Mouse (Mus musculus): Measurements from ENCODE around the gene Aoc3. TPM values are rescaled to one million over a fixed set of nuclear protein-coding genes. Genes with fewer than 3 reads are reported as not detected.
"Not testable (repeated sequence)": the region's sequence is repeated elsewhere in the genome, so short reads cannot be mapped to it uniquely, and the experiment has no call there.

Aoc3 gene
- polyA plus RNA-seq, 1 experiment from 2014 or later = not detected

DNA sequence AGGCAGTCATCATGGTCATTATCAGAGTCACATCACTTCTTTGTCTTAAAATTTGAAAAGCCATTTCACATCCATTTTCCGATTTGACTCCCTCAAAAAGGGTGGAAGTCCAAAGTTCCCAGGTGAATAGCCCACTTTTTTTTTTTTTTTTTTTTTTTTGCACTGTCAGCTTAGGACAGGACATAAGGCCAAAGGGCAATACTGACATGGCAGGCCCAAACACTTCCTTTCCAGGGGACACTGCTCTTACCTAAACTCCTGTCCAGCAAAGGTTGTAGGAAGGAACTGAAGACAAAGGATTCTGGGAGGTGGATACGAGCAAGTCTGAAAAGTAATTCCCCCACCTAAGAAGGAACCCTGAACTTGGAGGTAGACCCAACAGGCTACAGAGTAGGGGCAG, 25.5 kb downstream of the Aoc3 start:
- Histone ChIP-seq H3K27ac (no peak overlapping the region), H3K27me3 (no peaks in the 10 kb centered on the region), H3K36me3 (no peaks in the 10 kb centered on the region), H3K4me3 (replicated peaks) (no peak overlapping the region), H3K9me3 (no peaks in the 10 kb centered on the region), H3K4me1 (replicated peaks) (no peaks in the 10 kb centered on the region), H3K9ac (replicated peaks) (no peak overlapping the region), H3K4me2 (replicated peaks) (no peak overlapping the region)
- 91% methylated on average over 2 of the region's 2 CpGs for WGBS
- ATAC-seq = no peak

DNA sequence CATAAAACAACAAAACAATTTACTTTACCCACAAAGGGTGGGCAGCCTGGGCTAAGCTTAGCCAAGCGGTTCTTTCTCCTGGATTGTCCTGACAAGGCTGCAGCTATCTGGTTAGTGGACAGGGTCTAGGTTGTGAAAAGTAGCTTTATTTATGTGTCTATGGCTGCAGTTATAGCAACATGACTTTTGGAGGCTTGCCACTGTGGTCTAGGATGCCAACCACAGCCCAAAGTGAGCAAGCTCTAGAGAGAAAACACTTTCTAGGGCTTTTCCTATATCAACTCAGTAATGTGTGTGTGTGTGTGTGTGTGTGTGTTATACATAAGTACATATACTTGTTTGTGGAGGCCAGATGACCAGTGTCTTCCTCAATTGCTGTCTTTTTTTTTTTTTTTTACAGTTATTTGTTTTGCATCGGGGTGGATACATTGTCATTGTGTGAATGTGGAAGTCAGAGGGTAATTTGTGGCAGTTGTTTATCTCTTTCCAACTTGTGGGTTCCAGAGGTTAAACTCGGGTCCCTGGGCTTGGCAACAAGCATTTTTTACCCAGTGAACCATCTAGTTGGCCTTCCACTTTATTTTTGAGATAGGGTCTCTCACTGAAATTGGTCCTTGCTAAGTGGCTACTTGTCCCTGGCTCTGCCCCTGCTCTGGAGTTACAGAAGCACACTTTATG, 27.2 kb downstream of the Aoc3 start:
- Histone ChIP-seq H3K9ac (replicated peaks) (no peak overlapping the region), H3K36me3 (no peaks in the 10 kb centered on the region), H3K4me3 (replicated peaks) (no peak overlapping the region), H3K27ac (no peak overlapping the region), H3K27me3 (no peaks in the 10 kb centered on the region), H3K9me3 (no peaks in the 10 kb centered on the region), H3K4me1 (replicated peaks) (no peaks in the 10 kb centered on the region), H3K4me2 (replicated peaks) (no peak overlapping the region)
- 88% methylated on average over 3 of the region's 3 CpGs for WGBS
- ATAC-seq = no peak

DNA sequence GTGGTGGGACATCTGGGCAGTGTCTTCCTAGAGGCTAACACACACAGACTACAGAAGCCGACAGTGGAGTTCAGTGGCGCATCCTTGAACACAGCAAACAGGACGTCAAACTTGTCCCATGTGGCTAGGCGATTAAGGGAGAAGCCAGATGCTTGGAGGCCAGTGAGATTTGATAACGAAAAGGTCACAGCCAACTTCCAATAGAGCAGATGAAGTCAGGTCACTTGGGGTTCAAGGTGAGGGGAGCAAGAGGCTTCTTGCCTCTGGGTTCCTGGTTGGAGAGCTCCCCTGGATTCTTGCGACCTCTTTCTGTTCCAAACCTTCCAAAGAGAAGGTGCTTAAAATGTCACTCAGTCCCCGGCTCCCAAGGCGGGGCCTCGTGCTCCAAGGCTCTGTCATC, 29.4 kb downstream of the Aoc3 start:
- Histone ChIP-seq H3K9me3 (no peaks in the 10 kb centered on the region), H3K4me2 (replicated peaks) (no peak overlapping the region)
- WGBS = 86% methylated on average over 9 of the region's 9 CpGs

DNA sequence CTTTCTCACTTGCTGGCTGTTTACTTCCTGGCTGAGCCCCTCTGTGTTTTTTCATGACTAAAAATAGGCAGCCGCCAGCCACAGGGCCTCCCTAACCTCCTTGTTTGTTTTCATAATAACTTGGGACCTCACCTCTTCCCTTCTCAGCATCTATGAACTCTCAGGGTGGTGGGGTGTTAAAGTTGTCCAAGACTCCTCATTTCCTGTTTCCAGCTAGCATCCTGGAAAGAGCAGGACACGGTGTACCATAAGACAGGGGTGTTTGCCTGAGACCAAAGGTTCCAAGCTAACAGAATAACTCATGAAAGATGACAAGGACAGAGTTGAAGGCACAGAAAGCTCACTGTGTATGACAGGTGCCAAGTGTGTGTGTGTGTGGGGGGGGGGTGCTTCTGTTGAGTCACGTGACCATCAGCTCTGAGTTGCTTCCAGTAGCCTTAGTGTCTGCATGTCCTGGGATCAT, 30.3 kb downstream of the Aoc3 start:
- no peak for ATAC-seq

More for the DNA sequence above, 29.4 kb downstream of the Aoc3 start:
- no peak overlapping the region for H3K9ac ChIP-seq (replicated peaks)
- no peaks in the 10 kb centered on the region for H3K36me3 ChIP-seq
- no peak overlapping the region for H3K4me3 ChIP-seq (replicated peaks)
- ATAC-seq = no peak
- no peaks in the 10 kb centered on the region for H3K4me1 ChIP-seq (replicated peaks)
- no peak overlapping the region for H3K27ac ChIP-seq
- no peaks in the 10 kb centered on the region for H3K27me3 ChIP-seq

DNA sequence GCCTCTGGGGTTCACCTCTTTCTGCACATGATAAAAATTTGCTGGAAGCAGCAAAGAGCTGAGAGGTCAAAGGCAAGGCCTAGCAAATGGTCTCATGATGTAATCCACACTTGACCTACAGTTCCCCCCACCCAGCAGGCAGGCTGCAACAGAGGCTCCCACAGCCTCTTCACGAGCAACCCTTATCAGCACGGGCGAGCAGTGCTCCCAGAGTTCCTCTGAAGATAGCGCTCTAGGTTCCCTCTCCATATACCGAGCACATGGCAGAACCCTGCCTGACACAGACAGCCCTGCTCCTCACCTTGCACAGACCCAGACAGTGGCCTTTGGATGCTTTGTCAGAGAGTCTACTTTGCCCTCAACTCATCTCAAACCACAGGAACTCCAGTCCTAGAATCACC, 34.1 kb downstream of the Aoc3 start:
- Histone ChIP-seq H3K9ac (replicated peaks) (no peak overlapping the region), H3K4me2 (replicated peaks) (no peak overlapping the region), H3K27me3 (no peaks in the 10 kb centered on the region), H3K9me3 (no peaks in the 10 kb centered on the region), H3K4me1 (replicated peaks) (no peaks in the 10 kb centered on the region), H3K36me3 (no peaks in the 10 kb centered on the region), H3K4me3 (replicated peaks) (no peak overlapping the region), H3K27ac (no peak overlapping the region)
- ATAC-seq = no peak
- WGBS = 92% methylated on average over 5 of the region's 5 CpGs

More for the DNA sequence above, 30.3 kb downstream of the Aoc3 start:
- Histone ChIP-seq H3K27ac (no peak overlapping the region), H3K9ac (replicated peaks) (no peak overlapping the region), H3K36me3 (no peaks in the 10 kb centered on the region), H3K27me3 (no peaks in the 10 kb centered on the region), H3K4me1 (replicated peaks) (no peaks in the 10 kb centered on the region), H3K9me3 (no peaks in the 10 kb centered on the region), H3K4me2 (replicated peaks) (no peak overlapping the region), H3K4me3 (replicated peaks) (no peak overlapping the region)
- WGBS = 63% methylated on average over 3 of the region's 3 CpGs

DNA sequence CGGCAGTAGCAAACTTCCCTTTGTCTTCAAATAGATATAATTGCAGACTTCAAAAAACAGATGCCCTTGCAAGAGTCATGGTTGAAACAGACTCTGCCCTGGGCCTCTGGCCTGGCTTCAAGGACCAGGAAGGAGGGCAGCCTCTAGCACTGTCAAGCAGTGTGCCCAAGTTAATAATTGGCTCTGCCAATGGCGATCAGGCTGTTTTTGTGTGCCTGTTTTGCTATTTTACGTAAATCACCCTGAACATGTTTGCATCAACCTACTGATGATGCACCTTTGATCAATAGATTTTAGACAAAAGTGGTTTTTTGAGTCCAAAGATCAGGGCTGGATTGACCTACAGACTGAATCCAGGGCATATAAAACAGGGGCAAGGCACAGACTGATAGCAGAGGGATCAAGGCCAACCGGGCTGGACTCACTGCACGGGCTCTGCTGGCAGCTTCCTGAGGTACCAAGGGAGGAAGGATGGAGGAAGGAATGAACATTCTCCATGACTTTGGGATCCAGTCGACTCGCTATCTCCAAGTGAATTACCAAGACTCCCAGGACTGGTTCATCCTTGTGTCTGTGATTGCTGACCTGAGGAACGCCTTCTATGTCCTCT, 37.0 kb downstream of the Aoc3 start, which contains the start of gene G6pc:
Gene G6pc (plus strand): TSS at position 236 of the 610 bp plus-strand sequence.
- no peak within 1 kb of the TSS for H3K4me2 ChIP-seq (replicated peaks)
- H3K4me3 ChIP-seq (replicated peaks) = no peak within 1 kb of the TSS
- no peak within 1 kb of the TSS for H3K9ac ChIP-seq (replicated peaks)
- ATAC-seq = no peak
- no peaks in the 10 kb centered on the region for H3K9me3 ChIP-seq
- H3K4me1 ChIP-seq (replicated peaks) = no peaks in the 10 kb centered on the region
- 91% methylated on average over 8 of the region's 8 CpGs for WGBS
- no peak within 1 kb of the TSS for H3K27ac ChIP-seq
- H3K36me3 ChIP-seq = no peaks in the 10 kb centered on the region
- no peaks in the 10 kb centered on the region for H3K27me3 ChIP-seq

DNA sequence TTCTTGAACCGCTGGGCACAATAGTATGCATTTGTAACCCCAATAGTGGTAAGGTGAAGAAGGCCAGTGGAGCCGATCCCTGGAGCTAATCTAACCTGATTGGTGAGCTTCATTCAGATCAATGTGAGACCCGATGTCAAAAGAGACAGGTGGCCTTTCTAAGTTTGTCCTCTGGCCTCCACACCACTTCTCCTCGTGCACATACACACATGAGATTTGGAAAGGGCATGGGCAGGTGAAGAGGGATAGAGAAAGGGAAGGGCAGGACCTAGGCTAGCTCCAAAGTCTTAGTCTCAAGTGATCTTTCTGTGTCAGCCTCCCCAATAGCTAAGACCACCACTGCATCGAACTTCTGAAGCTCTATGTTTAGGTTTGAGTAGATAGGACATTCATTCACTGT, 39.7 kb downstream of the Aoc3 start:
- Histone ChIP-seq H3K4me1 (replicated peaks) (no peaks in the 10 kb centered on the region), H3K4me3 (replicated peaks) (no peak overlapping the region), H3K9ac (replicated peaks) (no peak overlapping the region), H3K27ac (no peak overlapping the region), H3K27me3 (no peaks in the 10 kb centered on the region), H3K36me3 (no peaks in the 10 kb centered on the region), H3K9me3 (no peaks in the 10 kb centered on the region), H3K4me2 (replicated peaks) (no peak overlapping the region)
- WGBS = 82% methylated on average over 5 of the region's 5 CpGs
- ATAC-seq = no peak

DNA sequence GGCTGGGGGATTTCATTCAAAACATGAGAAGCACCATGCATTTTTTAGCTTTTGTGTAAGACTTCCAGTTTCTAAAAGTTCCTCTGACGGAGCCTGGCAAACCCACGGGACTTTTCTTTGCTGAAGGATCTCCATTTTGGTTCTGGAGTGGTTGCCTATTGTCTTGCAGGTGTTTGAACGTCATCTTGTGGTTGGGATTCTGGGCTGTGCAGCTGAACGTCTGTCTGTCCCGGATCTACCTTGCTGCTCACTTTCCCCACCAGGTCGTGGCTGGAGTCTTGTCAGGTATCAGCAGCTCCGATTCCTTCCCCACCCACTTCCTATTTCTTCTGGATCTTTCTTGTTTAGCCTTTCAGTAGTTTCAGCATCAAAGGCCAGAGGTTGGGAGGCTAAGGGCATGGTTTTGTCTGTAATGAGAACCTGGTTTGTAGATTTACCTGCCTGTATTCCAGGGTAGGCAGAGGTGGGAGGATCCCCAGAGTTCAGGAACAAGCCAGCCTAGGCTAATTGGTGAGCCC, 44.1 kb downstream of the Aoc3 start:
- Histone ChIP-seq H3K9me3 (no peaks in the 10 kb centered on the region), H3K4me2 (replicated peaks) (no peak overlapping the region), H3K27ac (no peak overlapping the region), H3K9ac (replicated peaks) (no peak overlapping the region), H3K36me3 (no peaks in the 10 kb centered on the region), H3K4me1 (replicated peaks) (no peaks in the 10 kb centered on the region), H3K4me3 (replicated peaks) (no peak overlapping the region), H3K27me3 (no peaks in the 10 kb centered on the region)
- WGBS = 72% methylated on average over 7 of the region's 7 CpGs
- no peak for ATAC-seq

DNA sequence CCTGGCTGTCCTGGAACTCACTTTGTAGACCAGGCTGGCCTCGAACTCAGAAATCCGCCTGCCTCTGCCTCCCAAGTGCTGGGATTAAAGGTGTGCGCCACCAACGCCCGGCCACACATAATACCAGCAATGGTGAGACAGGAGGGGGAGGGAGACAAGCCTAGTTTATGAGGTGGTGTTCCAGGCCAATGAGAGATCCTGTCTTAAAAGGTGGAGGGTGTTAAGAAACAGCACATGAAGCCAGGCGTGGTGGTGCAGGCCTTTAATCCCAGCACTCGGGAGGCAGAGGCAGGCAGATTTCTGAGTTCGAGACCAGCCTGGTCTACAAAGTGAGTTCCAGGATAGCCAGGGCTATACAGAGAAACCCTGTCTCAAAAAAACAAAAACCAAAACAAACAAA, 47.8 kb downstream of the Aoc3 start:
- H3K4me1 ChIP-seq (replicated peaks); ATAC-seq: not testable (repeated sequence)
- WGBS = 92% methylated on average over 8 of the region's 8 CpGs

DNA sequence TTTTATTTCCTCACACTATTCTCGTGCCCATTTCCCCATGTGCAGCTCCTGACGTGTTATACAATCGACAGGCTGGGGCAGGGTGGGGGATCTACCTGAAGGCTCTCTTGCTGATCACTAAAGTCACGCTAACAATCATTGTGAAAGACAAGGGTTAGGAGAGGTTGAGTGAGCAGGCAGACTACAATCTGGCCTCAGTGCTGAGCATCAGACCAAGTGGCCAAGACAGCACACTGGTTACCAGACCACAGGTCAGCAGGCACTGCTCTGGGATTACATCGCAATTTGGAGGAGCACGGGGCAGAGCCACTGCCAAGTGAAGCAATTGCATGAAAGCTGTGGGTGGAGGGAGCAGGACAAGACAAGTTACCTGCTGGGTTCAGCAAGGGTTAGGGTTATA, 48.5 kb downstream of the Aoc3 start:
- Histone ChIP-seq H3K9me3 (no peaks in the 10 kb centered on the region), H3K9ac (replicated peaks) (no peak overlapping the region), H3K27me3 (no peaks in the 10 kb centered on the region), H3K27ac (no peak overlapping the region), H3K4me2 (replicated peaks) (no peak overlapping the region), H3K36me3 (no peaks in the 10 kb centered on the region), H3K4me1 (replicated peaks) (peaks cover 4% of the 10 kb centered on the region), H3K4me3 (replicated peaks) (no peak overlapping the region)
- 86% methylated on average over 6 of the region's 6 CpGs for WGBS
- no peak for ATAC-seq

More for the DNA sequence above, 47.8 kb downstream of the Aoc3 start:
- not testable (repeated sequence) for H3K9ac ChIP-seq (replicated peaks); H3K27me3 ChIP-seq; H3K4me3 ChIP-seq (replicated peaks); H3K4me2 ChIP-seq (replicated peaks); H3K36me3 ChIP-seq; H3K27ac ChIP-seq; H3K9me3 ChIP-seq

DNA sequence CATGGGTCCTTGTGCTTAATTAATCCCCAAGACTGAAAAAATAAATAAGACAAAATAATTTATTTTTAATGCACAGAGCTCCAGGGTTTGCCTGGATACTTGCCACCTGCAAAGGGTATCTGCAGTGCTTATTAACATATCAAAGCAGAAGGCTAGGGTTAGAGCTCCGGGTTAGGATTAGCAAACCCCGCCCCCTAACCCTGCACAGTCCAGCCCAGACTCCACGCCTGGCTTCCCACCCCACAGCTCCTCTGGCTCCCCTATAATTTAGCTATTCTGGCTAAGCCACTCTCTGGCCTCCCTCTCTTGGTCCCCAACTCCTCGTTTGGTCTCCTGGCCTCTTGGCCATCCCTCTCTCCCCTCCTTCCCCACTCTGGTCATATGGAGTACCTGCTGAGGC, 51.4 kb downstream of the Aoc3 start:
- Histone ChIP-seq H3K4me3 (replicated peaks) (no peak overlapping the region), H3K27ac (no peak overlapping the region), H3K36me3 (no peaks in the 10 kb centered on the region), H3K4me1 (replicated peaks) (peaks cover 4% of the 10 kb centered on the region), H3K4me2 (replicated peaks) (no peak overlapping the region), H3K9me3 (no peaks in the 10 kb centered on the region), H3K9ac (replicated peaks) (no peak overlapping the region), H3K27me3 (no peaks in the 10 kb centered on the region)
- 4% methylated on average over 4 of the region's 4 CpGs for WGBS
- ATAC-seq = no peak; the same call in 1 of the 2 replicates
